Mouse (Mus musculus) Patski (cell line): ENCODE results near the gene Wnk2. TPM values are rescaled to one million over a fixed set of nuclear protein-coding genes. Genes with fewer than 3 reads are reported as not detected.

Source experiments
- ATAC-seq: fragments of 100-300 bp; one replicate; pipeline ENCODE4 v1.8.0; 2021
- CTCF ChIA-PET: fragments of 350-600 bp; sonication (Branson Sonifier 250); formaldehyde crosslinking; loops from one replicate; lab custom pipeline; 2022; ENCODE audit warnings: inconsistent platforms; lab: Charles Lee
- POLR2A ChIA-PET: fragments of 350-600 bp; sonication (Branson Sonifier 250); formaldehyde crosslinking; loops from one replicate; lab custom pipeline; 2022; ENCODE audit warnings: antibody characterized with exemption, inconsistent platforms; lab: Charles Lee
- DNase-seq: peaks from one replicate; pipeline ENCODE4 v3.0.0-alpha.2; 2011; ENCODE audit warnings: low read depth, low spot score
- H3K27me3 ChIP-seq: fragments of 371-371 bp; one replicate; pipeline ENCODE4 v1.5.1; 2021
- CTCF ChIP-seq: fragments of 100-300 bp; IDR thresholded peaks from one replicate; pipeline ENCODE4 v1.5.1; 2021
- in situ Hi-C: fragments of 300-500 bp; cut with MboI; formaldehyde crosslinking; loops from 3 replicates; pipeline ENCODE4 v1.11.1; 2018; ENCODE audit warnings: low pct_unique_long_range_greater_than_20kb, mixed read lengths
- polyA plus RNA-seq: library from polyadenylated mRNA; unstranded; gene quantifications from one replicate; pipeline ENCODE4 v1.2.3, GENCODE M21; 2021

Wnk2 gene
- polyA plus RNA-seq, 1 experiment from 2014 or later, result 1.8 TPM

DNA sequence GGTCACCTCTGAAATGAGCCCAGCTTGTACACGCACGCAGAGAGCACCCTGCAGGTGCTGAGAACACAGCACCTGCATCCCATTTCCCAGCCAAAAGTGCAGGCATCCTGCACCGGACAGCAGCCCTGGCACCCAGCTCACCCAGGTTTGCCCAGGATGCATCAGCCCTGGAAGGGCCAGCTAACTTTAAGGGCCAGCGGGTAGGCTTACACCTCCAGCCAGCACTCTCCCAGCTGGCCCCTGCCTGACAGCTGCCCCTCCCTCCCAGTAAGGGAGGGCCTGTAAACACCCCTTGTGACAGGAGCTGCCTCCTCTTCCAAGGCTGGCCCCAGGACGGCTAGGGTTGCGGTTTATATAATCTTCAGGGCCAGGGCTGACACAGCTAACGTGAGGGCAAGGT, 2.4 kb downstream of the Wnk2 start:
- no peak for ATAC-seq
- no peak for DNase-seq
- CTCF ChIA-PET, result no interaction called here
- POLR2A ChIA-PET, result interaction anchor here (0.6 kb wide), 1 partner anchor 57 kb away, joined by 3 read pairs; no protein-coding TSS in a partner anchor
- in situ Hi-C loops, result no loop called here
- no peak for TF ChIP-seq CTCF
- peaks cover 52% of the 10 kb centered on the region for H3K27me3 ChIP-seq

GRCm38 (mm10) chr13:49144451-49144850, 3.4 kb downstream of the Wnk2 start:
- in situ Hi-C loops, result no loop called here
- no peak for TF ChIP-seq CTCF
- POLR2A ChIA-PET, result no interaction called here

GRCm38 (mm10) chr13:49143323-49143722, 4.5 kb downstream of the Wnk2 start:
- no peak for DNase-seq
- in situ Hi-C loops, result no loop called here
- POLR2A ChIA-PET, result no interaction called here
- TF ChIP-seq CTCF, result no peak
- ATAC-seq, result no peak
- CTCF ChIA-PET, result no interaction called here
- peaks cover 42% of the 10 kb centered on the region for H3K27me3 ChIP-seq

More at GRCm38 (mm10) chr13:49144451-49144850, 3.4 kb downstream of the Wnk2 start:
- CTCF ChIA-PET, result no interaction called here
- H3K27me3 ChIP-seq, result peaks cover 49% of the 10 kb centered on the region
- DNase-seq (no peak), ATAC-seq (no peak)

DNA sequence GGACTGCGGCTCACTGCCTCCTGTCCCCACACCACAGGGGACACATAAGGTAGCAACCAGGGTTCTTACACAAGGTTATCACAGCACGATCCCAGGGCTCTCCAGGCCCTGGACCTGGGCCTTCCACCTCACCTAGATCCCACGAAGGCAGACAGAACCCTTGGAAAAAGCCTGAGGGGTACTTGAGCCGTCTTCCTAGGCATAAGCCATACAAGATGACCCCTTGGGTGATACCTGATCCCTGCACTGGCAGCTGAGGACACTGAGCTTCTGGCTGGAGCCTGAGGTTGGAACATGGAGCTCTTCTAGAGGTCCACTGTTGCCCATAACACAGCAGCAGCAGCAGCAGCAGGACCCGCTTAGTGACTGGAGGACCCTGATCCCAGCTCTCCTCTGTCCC, 5.4 kb downstream of the Wnk2 start:
- peaks cover 42% of the 10 kb centered on the region for H3K27me3 ChIP-seq
- POLR2A ChIA-PET, result no interaction called here
- no peak for TF ChIP-seq CTCF
- ATAC-seq (no peak), DNase-seq (no peak)
- in situ Hi-C loops, result no loop called here
- CTCF ChIA-PET, result no interaction called here

GRCm38 (mm10) chr13:49140567-49140966, 7.2 kb downstream of the Wnk2 start:
- no peak for ATAC-seq
- no peak for DNase-seq
- ChIA-PET POLR2A (no interaction called here), CTCF (no interaction called here)
- TF ChIP-seq CTCF, result no peak
- peaks cover 30% of the 10 kb centered on the region for H3K27me3 ChIP-seq
- in situ Hi-C loops, result no loop called here

- peaks cover 6% of the 10 kb centered on the region for H3K27me3 ChIP-seq
- no peak for DNase-seq
- no peak for TF ChIP-seq CTCF
- ATAC-seq, result no peak
- ChIA-PET POLR2A (no interaction called here), CTCF (no interaction called here)
- in situ Hi-C loops, result no loop called here
These were observed 13.3 kb downstream of the Wnk2 start for GRCm38 (mm10) chr13:49134491-49134890.

DNA sequence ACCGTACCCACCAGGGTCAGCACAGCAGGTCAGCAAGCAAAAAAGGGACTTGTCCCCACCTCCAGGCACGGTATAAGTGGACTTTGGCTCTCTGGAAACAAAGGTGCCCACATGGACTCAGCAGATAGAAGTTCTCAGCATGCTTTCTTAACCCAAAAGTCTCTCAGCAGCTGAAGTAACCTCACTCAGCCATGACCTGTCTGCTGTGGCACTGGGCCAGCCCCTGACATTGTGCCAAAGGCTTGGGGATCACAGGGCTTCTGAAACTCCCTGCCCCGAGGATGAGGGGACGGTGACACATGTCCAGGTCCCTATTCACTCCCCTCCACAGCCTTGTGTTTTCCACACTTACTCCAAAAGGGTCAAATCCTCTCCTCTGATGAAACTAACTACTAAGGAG, 14.7 kb downstream of the Wnk2 start:
- ChIA-PET CTCF (no interaction called here), POLR2A (interaction anchor here (0.7 kb wide), 1 partner anchor 48 kb away, joined by 3 read pairs; no protein-coding TSS in a partner anchor)
- in situ Hi-C loops, result no loop called here
- TF ChIP-seq CTCF, result no peak
- ATAC-seq, result no peak
- H3K27me3 ChIP-seq, result peaks cover 6% of the 10 kb centered on the region
- DNase-seq, result no peak

- peaks cover 5% of the 10 kb centered on the region for H3K27me3 ChIP-seq
- TF ChIP-seq CTCF, result no peak
- in situ Hi-C loops, result no loop called here
- ATAC-seq (no peak), DNase-seq (no peak)
- POLR2A ChIA-PET, result interaction anchor here (0.6 kb wide), 1 partner anchor 133 kb away, joined by 7 read pairs; no protein-coding TSS in a partner anchor
- CTCF ChIA-PET, result no interaction called here
These were observed 15.7 kb downstream of the Wnk2 start for GRCm38 (mm10) chr13:49131946-49132687.

DNA sequence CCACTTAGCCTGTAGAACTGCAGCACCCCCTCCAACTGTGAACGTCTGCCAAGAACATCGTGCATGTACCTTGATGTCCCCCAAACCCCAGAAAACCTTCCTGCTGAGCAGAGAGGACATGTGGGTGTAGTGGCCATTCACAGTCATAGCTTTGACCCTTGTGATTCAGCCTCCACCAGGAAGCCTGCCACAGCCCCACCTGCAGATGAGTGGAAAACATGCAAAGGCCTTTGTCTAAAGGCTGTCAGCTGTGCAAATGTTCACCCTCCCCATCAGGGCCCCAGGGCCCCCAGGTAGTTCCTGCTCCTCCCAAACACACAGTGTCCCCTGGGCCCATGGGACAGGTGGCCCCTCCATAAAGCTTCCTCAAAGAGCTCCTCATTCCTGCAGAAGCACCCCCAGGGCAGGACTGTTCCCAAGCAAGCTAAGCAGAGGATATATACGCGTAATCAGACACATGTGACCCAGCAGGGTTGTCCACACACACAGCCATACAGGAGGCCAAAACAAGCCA, 16.4 kb downstream of the Wnk2 start:
- TF ChIP-seq CTCF, result no peak
- in situ Hi-C loops, result no loop called here
- ATAC-seq, result no peak
- ChIA-PET CTCF (no interaction called here), POLR2A (interaction anchor here (0.6 kb wide), 1 partner anchor 132 kb away, joined by 7 read pairs; no protein-coding TSS in a partner anchor)
- H3K27me3 ChIP-seq, result peaks cover 5% of the 10 kb centered on the region
- no peak for DNase-seq

DNA sequence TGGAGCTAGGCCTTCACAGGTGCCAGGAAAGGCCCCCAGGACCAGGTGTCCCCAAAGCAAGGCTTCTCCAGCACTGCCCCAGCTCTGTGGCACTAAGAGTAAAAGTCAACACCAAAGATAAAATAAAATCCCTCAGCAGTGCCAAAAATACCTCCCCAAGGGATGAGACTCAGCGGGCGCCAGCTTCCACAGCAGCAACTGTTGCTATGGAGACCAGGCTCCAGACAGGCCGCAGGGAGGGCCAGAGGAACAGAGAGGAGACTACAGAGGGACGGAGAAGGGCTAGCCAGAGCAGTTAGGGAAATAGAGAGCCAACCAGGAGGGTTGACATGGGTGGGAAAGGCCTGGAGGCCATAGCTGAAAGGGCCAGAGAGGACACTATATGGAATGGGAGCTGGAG, 18.0 kb downstream of the Wnk2 start:
- H3K27me3 ChIP-seq, result peaks cover 5% of the 10 kb centered on the region
- in situ Hi-C loops, result no loop called here
- no peak for TF ChIP-seq CTCF
- ChIA-PET CTCF (no interaction called here), POLR2A (interaction anchor here (0.5 kb wide), 1 partner anchor 65 kb away, joined by 3 read pairs; no protein-coding TSS in a partner anchor)
- DNase-seq (no peak), ATAC-seq (no peak)

GRCm38 (mm10) chr13:49129154-49129553, 18.7 kb downstream of the Wnk2 start:
- no peak for TF ChIP-seq CTCF
- ATAC-seq, result no peak
- CTCF ChIA-PET, result no interaction called here
- in situ Hi-C loops, result no loop called here
- POLR2A ChIA-PET, result no interaction called here
- H3K27me3 ChIP-seq, result peaks cover 5% of the 10 kb centered on the region
- DNase-seq, result no peak
